Mouse (Mus musculus): ENCODE data around the gene Gm20388. TPM values are rescaled to one million over a fixed set of nuclear protein-coding genes. Genes with fewer than 3 reads are reported as not detected.

Gene Gm20388
- polyA plus RNA-seq, 1 experiment from 2014 or later = 1.4 TPM

DNA sequence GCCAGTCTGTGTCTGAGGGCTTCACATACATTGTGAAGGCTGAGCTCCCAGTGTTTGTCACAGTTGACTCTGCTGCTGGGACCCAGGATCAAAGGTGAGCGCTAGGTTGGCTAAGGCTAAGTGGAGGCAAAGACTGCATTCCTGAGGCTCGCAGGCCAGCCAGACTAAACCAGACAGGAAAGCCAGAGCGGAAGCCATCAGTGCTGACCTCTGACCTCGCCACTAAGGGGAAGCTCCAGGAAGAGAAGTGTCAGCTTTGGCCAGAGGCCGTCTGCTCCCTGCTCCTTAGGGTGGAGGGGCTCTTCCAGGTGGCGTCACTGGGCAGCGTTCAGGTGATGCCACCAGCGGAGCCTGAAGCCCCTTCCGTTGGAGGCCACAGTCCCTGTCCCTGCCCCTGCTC is 665.2 kb downstream of the Gm20388 start:
- Histone ChIP-seq H3K36me3 (ENCODE audit: control insufficient read depth, insufficient read depth) (peaks cover 96% of the 10 kb centered on the region), H3K27me3 (ENCODE audit: control insufficient read depth, insufficient read depth, low read depth, low read length) (no peaks in the 10 kb centered on the region), H3K4me1 (ENCODE audit: control insufficient read depth, low read depth, low read length) (peaks cover 8% of the 10 kb centered on the region), H3K27ac (ENCODE audit: low read length) (no peak overlapping the region), H3K4me3 (ENCODE audit: low read depth, low read length) (no peak overlapping the region), H3K9ac (ENCODE audit: low read depth, low read length) (no peak overlapping the region), H3K9me3 (replicated peaks; ENCODE audit: control insufficient read depth, low read length) (no peaks in the 10 kb centered on the region), H3K4me2 (ENCODE audit: low read depth, low read length) (no peak overlapping the region)
- 75% methylated on average over 9 of the region's 9 CpGs for WGBS (ENCODE audit: insufficient replicate concordance)
- peak; percentile 17; the same call in 1 of the 2 replicates for ATAC-seq (ENCODE audit: low read depth)

DNA sequence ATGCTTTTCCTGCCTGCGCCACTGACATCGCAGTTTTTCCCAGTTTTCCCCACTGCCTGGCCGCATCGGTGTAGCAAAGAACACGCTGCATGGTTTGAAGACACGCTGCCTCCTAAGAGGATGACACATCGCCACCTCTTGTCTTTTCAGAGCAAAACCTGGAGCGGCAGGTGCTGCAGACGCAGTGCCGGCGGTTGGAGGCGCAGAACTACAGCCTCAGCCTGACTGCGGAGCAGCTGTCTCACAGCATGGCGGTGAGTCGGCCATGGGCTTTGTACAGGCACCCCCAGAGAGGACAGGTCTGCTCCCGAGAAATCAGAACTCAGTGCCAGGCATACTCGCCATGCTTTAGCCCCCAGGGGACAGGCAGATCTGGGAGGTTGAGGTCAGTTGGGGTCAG is 667.2 kb downstream of the Gm20388 start:
- Histone ChIP-seq H3K9ac (ENCODE audit: low read depth, low read length) (no peak overlapping the region), H3K9me3 (replicated peaks; ENCODE audit: control insufficient read depth, low read length) (no peaks in the 10 kb centered on the region), H3K4me2 (ENCODE audit: low read depth, low read length) (no peak overlapping the region), H3K27ac (ENCODE audit: low read length) (no peak overlapping the region), H3K4me3 (ENCODE audit: low read depth, low read length) (no peak overlapping the region), H3K36me3 (ENCODE audit: control insufficient read depth, insufficient read depth) (peaks cover 87% of the 10 kb centered on the region), H3K4me1 (ENCODE audit: control insufficient read depth, low read depth, low read length) (peaks cover 8% of the 10 kb centered on the region), H3K27me3 (ENCODE audit: control insufficient read depth, insufficient read depth, low read depth, low read length) (no peaks in the 10 kb centered on the region)
- 92% methylated on average over 17 of the region's 17 CpGs for WGBS (ENCODE audit: insufficient replicate concordance)
- ATAC-seq (ENCODE audit: low read depth) = no peak

DNA sequence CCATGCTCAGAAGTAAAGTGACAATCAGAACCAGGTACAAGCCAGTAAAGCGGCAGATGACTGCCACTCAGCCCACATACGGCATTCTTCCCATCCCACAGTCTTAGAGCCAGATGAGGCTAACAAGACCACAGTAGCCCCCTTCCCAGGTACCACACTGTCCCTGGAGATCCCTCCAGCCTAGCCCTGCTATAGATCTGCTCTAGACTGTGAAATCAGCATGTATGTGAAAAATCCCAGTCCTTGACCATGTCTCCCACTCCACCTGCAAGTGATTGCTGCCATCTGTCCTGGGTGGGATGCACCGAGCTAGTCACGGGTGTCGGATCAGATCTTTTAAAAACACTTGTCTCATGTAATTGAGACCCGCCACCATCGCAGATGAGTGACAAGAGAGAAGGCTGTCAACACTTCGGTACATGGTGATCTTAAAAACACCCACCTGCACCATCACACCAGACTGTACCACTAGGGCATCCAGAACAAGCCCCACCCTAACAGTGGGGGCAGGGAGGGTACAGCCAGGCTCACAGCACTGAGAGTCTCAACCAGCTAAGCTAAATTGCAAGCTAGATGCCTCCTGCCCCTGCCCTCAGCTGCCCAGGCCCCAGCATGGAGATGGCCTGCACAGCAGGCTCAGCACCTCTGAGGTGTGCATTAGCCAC is 669.8 kb downstream of the Gm20388 start:
- peaks cover 4% of the 10 kb centered on the region for H3K4me1 ChIP-seq (ENCODE audit: control insufficient read depth, low read depth, low read length)
- no peak overlapping the region for H3K4me3 ChIP-seq (ENCODE audit: low read depth, low read length)
- H3K27ac ChIP-seq (ENCODE audit: low read length) = no peak overlapping the region
- 86% methylated on average over 8 of the region's 8 CpGs for WGBS (ENCODE audit: insufficient replicate concordance)
- H3K9me3 ChIP-seq (replicated peaks; ENCODE audit: control insufficient read depth, low read length) = no peaks in the 10 kb centered on the region
- H3K4me2 ChIP-seq (ENCODE audit: low read depth, low read length) = no peak overlapping the region
- H3K27me3 ChIP-seq (ENCODE audit: control insufficient read depth, insufficient read depth, low read depth, low read length) = no peaks in the 10 kb centered on the region
- ATAC-seq (ENCODE audit: low read depth) = no peak
- peaks cover 66% of the 10 kb centered on the region for H3K36me3 ChIP-seq (ENCODE audit: control insufficient read depth, insufficient read depth)
- H3K9ac ChIP-seq (ENCODE audit: low read depth, low read length) = no peak overlapping the region

DNA sequence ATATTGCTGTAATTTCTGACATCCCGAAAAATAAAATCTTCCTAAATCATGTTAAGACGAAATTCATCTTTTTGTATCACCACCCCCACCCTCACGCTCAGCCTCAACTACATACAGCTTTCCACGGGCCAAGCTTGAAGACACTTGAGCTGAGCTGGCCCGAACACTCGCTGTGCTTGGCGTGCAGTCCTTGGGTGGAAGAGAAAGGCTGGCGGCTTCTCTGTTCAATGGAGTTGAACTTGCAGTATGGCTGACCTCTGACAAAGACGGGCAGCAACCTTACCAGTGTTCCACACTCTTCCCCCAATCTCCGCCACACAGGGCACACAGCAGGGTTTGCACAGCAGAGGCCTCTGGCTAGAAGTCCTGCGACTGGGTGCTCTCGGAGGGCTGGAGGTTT is 670.7 kb downstream of the Gm20388 start:
- 88% methylated on average over 12 of the region's 12 CpGs for WGBS (ENCODE audit: insufficient replicate concordance)
- no peak overlapping the region for H3K4me2 ChIP-seq (ENCODE audit: low read depth, low read length)
- no peaks in the 10 kb centered on the region for H3K27me3 ChIP-seq (ENCODE audit: control insufficient read depth, insufficient read depth, low read depth, low read length)
- H3K36me3 ChIP-seq (ENCODE audit: control insufficient read depth, insufficient read depth) = peaks cover 58% of the 10 kb centered on the region
- H3K9me3 ChIP-seq (replicated peaks; ENCODE audit: control insufficient read depth, low read length) = no peaks in the 10 kb centered on the region
- H3K27ac ChIP-seq (ENCODE audit: low read length) = no peak overlapping the region
- no peaks in the 10 kb centered on the region for H3K4me1 ChIP-seq (ENCODE audit: control insufficient read depth, low read depth, low read length)
- no peak for ATAC-seq (ENCODE audit: low read depth)
- no peak overlapping the region for H3K4me3 ChIP-seq (ENCODE audit: low read depth, low read length)
- H3K9ac ChIP-seq (ENCODE audit: low read depth, low read length) = no peak overlapping the region

DNA sequence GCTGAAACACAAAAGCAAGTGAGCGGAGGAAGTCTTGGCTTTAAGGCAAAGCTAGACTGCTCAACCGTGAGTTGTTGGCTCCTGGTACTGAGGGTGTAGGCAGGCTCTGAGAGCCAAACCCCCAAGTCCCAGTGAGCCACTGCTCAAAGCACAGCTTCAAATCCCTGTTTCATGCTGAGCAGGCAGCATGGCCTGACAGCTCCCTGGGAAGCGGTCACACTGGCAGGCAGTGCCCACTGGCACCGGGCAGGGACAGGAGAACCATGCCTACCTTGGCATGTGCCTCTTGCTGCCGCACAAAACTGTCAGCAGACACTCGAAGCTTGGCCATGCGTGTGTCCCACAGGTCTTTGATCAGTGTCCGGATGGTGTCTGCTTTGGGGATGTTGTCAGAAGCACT is 671.2 kb downstream of the Gm20388 start:
- Histone ChIP-seq H3K9me3 (replicated peaks; ENCODE audit: control insufficient read depth, low read length) (no peaks in the 10 kb centered on the region), H3K4me2 (ENCODE audit: low read depth, low read length) (no peak overlapping the region), H3K4me1 (ENCODE audit: control insufficient read depth, low read depth, low read length) (no peaks in the 10 kb centered on the region; the same call in 1 of the 2 replicates), H3K36me3 (ENCODE audit: control insufficient read depth, insufficient read depth) (peaks cover 53% of the 10 kb centered on the region), H3K4me3 (ENCODE audit: low read depth, low read length) (no peak overlapping the region), H3K27ac (ENCODE audit: low read length) (no peak overlapping the region), H3K9ac (ENCODE audit: low read depth, low read length) (no peak overlapping the region), H3K27me3 (ENCODE audit: control insufficient read depth, insufficient read depth, low read depth, low read length) (no peaks in the 10 kb centered on the region)
- WGBS (ENCODE audit: insufficient replicate concordance) = 84% methylated on average over 8 of the region's 8 CpGs
- no peak for ATAC-seq (ENCODE audit: low read depth)

DNA sequence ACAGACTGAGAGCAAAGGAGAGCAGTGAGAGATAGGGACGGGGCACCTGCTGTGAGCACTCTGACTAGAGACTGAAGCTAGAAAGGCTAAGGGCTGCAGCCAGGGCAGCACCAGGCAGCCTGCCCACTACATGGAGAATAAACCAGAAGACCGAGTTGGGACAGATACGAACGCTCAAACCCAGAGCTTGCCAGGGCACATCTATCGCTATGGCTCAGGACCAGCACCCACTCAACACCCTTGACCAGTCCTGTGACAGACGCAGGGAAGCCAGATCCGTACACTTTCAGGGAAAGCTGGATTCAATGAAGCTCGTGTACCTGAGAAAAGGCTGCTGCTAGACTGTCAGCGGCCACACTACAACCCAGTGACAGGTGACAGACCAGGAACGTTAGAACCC is 674.9 kb downstream of the Gm20388 start:
- no peak overlapping the region for H3K9ac ChIP-seq (ENCODE audit: low read depth, low read length)
- H3K27me3 ChIP-seq (ENCODE audit: control insufficient read depth, insufficient read depth, low read depth, low read length) = no peaks in the 10 kb centered on the region
- H3K27ac ChIP-seq (ENCODE audit: low read length) = no peak overlapping the region
- H3K4me1 ChIP-seq (ENCODE audit: control insufficient read depth, low read depth, low read length) = peaks cover 21% of the 10 kb centered on the region
- no peak overlapping the region for H3K4me2 ChIP-seq (ENCODE audit: low read depth, low read length)
- H3K4me3 ChIP-seq (ENCODE audit: low read depth, low read length) = no peak overlapping the region
- no peak for ATAC-seq (ENCODE audit: low read depth)
- WGBS (ENCODE audit: insufficient replicate concordance) = 88% methylated on average over 10 of the region's 10 CpGs
- H3K9me3 ChIP-seq (replicated peaks; ENCODE audit: control insufficient read depth, low read length) = no peaks in the 10 kb centered on the region
- H3K36me3 ChIP-seq (ENCODE audit: control insufficient read depth, insufficient read depth) = peaks cover 17% of the 10 kb centered on the region

DNA sequence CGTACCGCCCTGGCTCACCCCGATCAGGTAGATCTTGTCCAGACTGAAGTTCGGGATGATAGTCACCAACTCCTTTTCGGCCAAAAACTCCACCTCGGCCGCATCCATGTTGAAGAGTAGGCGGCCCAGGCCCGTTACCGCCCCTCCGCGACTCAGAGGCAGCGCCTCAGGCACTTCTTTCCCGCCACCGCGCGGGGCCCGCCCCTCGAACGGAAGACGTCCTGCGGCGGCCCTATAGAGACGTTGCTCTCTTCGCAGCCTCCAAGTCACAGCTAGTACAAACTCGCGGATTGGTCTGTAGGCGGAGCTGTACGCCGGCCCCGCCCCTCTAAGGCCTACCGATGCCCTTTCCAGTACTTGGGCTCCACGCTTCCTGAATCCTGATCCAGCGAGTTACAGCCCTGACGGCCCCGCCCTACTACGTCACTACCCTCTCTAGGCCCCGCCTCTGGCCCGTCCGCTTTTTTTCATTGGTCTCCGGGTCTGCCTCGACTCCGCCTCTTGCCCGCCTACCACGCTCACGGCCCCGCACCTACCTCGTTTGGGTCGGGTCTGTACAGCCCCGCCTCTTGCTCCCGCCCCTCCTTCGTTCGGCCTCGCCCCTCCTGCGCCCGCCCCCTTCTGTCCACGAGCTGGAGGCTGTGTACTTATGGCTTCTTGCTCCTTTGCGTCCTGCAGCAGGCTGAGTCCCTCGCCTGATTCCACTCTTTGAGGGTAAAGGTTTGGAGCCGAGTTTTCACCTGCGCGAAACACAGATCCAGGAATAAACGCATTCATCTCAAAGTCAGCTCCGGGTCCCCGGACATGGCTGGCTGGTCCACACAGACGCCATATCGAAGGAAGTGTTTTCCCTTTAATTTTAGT is 678.5 kb downstream of the Gm20388 start, which contains the start of gene Gins2:
Gins2 (minus strand) TSS at position 397 of the 864 bp plus-strand sequence.
- peak; percentile 96 for ATAC-seq (ENCODE audit: low read depth)
- under 1% methylated on average over 67 of the region's 67 CpGs for WGBS (ENCODE audit: insufficient replicate concordance)
- Histone ChIP-seq H3K27ac (ENCODE audit: low read length) (peak within 1 kb of the TSS; percentile 50), H3K4me2 (ENCODE audit: low read depth, low read length) (peak within 1 kb of the TSS; percentile 98), H3K4me1 (ENCODE audit: control insufficient read depth, low read depth, low read length) (peaks cover 21% of the 10 kb centered on the region), H3K4me3 (ENCODE audit: low read depth, low read length) (peak within 1 kb of the TSS; percentile 77), H3K36me3 (ENCODE audit: control insufficient read depth, insufficient read depth) (peaks cover 6% of the 10 kb centered on the region; the same call in 1 of the 2 replicates), H3K9ac (ENCODE audit: low read depth, low read length) (peak within 1 kb of the TSS; percentile 78), H3K9me3 (replicated peaks; ENCODE audit: control insufficient read depth, low read length) (no peaks in the 10 kb centered on the region), H3K27me3 (ENCODE audit: control insufficient read depth, insufficient read depth, low read depth, low read length) (no peaks in the 10 kb centered on the region)

DNA sequence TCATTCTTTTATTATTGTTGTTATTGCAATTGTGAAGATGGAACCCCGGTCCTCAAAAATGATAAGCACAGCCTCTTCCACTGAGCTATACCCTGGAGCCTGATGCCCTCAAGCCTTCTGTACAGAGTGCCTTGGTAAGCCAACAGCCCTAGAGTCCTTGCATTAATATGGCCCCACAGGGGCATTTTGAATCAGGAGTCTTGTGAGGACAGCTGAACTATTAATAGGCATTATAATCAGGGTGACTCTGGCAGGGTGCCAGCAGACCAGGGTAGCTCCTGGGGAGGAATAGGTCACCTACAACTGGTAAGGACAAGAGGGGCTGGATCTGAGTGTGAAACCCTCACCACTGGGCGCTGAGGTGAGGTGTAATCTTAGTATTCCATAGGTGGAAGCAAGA is 679.3 kb downstream of the Gm20388 start:
- peak overlapping the region; percentile 77 for H3K4me3 ChIP-seq (ENCODE audit: low read depth, low read length)
- H3K36me3 ChIP-seq (ENCODE audit: control insufficient read depth, insufficient read depth) = peaks cover 6% of the 10 kb centered on the region; the same call in 1 of the 2 replicates
- peak overlapping the region; percentile 98 for H3K4me2 ChIP-seq (ENCODE audit: low read depth, low read length)
- no peaks in the 10 kb centered on the region for H3K27me3 ChIP-seq (ENCODE audit: control insufficient read depth, insufficient read depth, low read depth, low read length)
- H3K27ac ChIP-seq (ENCODE audit: low read length) = peak overlapping the region; percentile 21; the same call in 1 of the 2 replicates
- peaks cover 21% of the 10 kb centered on the region for H3K4me1 ChIP-seq (ENCODE audit: control insufficient read depth, low read depth, low read length)
- H3K9ac ChIP-seq (ENCODE audit: low read depth, low read length) = peak overlapping the region; percentile 58
- 40% methylated on average over 2 of the region's 2 CpGs for whole genome bisulfite sequencing (ENCODE audit: insufficient replicate concordance)
- ATAC-seq (ENCODE audit: low read depth) = no peak
- H3K9me3 ChIP-seq (replicated peaks; ENCODE audit: control insufficient read depth, low read length) = no peaks in the 10 kb centered on the region; the same call in 1 of the 2 replicates

Data from liver, embryonic 16.5 days (tissue).